15 mouse cellular contexts compared by ENCODE assay signal in the genomic region with DNA sequence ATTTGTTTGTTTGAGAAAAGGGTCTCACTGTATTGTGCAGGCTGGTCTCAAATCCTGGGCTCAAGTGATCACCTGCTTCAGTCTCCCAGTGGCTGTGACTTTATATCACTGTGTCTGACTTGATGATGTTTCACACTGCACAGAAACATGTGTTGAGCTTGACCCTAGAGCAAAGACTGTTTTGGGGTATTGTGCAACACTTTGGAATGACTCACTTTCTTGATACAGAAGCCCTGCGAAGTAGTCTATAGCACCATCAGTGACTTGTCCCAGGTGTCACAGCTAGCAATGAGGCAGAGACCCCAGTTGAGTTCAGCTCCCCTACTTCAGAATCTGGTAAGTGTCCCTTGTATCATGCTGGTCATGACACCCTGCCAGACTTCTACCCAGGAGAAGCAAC.
"Had no signal": no experiment of that assay in that cellular context is flagged by ENCODE, and none has a peak within 500 bp of the region (broad histone marks: within the 10 kb centered on the region; RNA-seq: fewer than 3 reads in every experiment).

No protein-coding gene starts in this region.

- ATAC-seq: intestine, embryonic 16.5 days; midbrain, embryonic 13.5 days; midbrain, embryonic 16.5 days had no signal

- H3K36me3 ChIP-seq: midbrain, embryonic 10.5 days had no signal

- H3K4me1 ChIP-seq: midbrain, embryonic 10.5 days; midbrain, embryonic 13.5 days had no signal

- H3K9me3 ChIP-seq: limb, embryonic 10.5 days; limb, embryonic 13.5 days; megakaryocyte, embryonic 14.5 days; midbrain, embryonic 10.5 days; midbrain, embryonic 13.5 days had no signal

- H3K27me3 ChIP-seq: limb, embryonic 13.5 days; megakaryocyte, embryonic 14.5 days; midbrain, embryonic 13.5 days had no signal

- H3K27ac ChIP-seq: limb, embryonic 10.5 days; limb, embryonic 13.5 days; liver, embryonic 14.5 days; midbrain, embryonic 10.5 days; midbrain, embryonic 13.5 days had no signal

- H3K4me3 ChIP-seq: limb, embryonic 10.5 days; limb, embryonic 13.5 days; megakaryocyte, embryonic 14.5 days; midbrain, embryonic 10.5 days; midbrain, embryonic 13.5 days had no signal

- H3K4me2 ChIP-seq: limb, embryonic 13.5 days; midbrain, embryonic 13.5 days had no signal

- H3K9ac ChIP-seq: limb, embryonic 13.5 days; liver, embryonic 14.5 days; midbrain, embryonic 13.5 days had no signal

- DNase-seq: kidney, adult 18-20 months; kidney, postnatal 10 days; kidney, postnatal 36 days; layer of hippocampus, postnatal 36 days; liver; lung, adult 2 months; thymus, postnatal 25 days had no signal
